Mouse (Mus musculus): ENCODE data around the gene Skil. TPM values are rescaled to one million over a fixed set of nuclear protein-coding genes. Genes with fewer than 3 reads are reported as not detected.

Skil gene
- total and polyA plus RNA-seq, 2 experiments from 2014 or later = 28.5 to 39.4 TPM

GRCm38 (mm10) chr3:31061786-31062120 lies 33.1 kb upstream of the Skil start:
- H3K9me3 ChIP-seq (ENCODE audit: low read length) = no peaks in the 10 kb centered on the region

GRCm38 (mm10) chr3:31062325-31062724 lies 32.5 kb upstream of the Skil start:
- H3K4me1 ChIP-seq (ENCODE audit: insufficient read depth, low read length) = no peaks in the 10 kb centered on the region
- no peak for DNase-seq (ENCODE audit: low spot score)
- no peak for ATAC-seq (ENCODE audit: low FRiP score)
- H3K9me3 ChIP-seq (ENCODE audit: low read length) = no peaks in the 10 kb centered on the region
- 90% methylated on average over 7 of the region's 7 CpGs for WGBS
- no peak overlapping the region for H3K4me3 ChIP-seq (ENCODE audit: low read depth, low read length)
- H3K4me2 ChIP-seq (ENCODE audit: low read depth, low read length, poor library complexity, severe bottlenecking) = no peak overlapping the region
- H3K27me3 ChIP-seq (ENCODE audit: insufficient read depth, low read length) = no peaks in the 10 kb centered on the region
- no peak for TF ChIP-seq CTCF (IDR thresholded peaks at IDR 0.05)
- no peak overlapping the region for H3K27ac ChIP-seq (ENCODE audit: low read depth, low read length)
- H3K36me3 ChIP-seq (ENCODE audit: insufficient read depth, low read length) = no peaks in the 10 kb centered on the region
- H3K9ac ChIP-seq (replicated peaks; ENCODE audit: low read length, poor library complexity, severe bottlenecking) = no peak overlapping the region

More at GRCm38 (mm10) chr3:31061786-31062120, 33.1 kb upstream of the Skil start:
- Histone ChIP-seq H3K4me2 (ENCODE audit: low read depth, low read length, poor library complexity, severe bottlenecking) (no peak overlapping the region), H3K27me3 (ENCODE audit: insufficient read depth, low read length) (no peaks in the 10 kb centered on the region), H3K4me3 (ENCODE audit: low read depth, low read length) (no peak overlapping the region), H3K36me3 (ENCODE audit: insufficient read depth, low read length) (no peaks in the 10 kb centered on the region), H3K27ac (ENCODE audit: low read depth, low read length) (no peak overlapping the region), H3K4me1 (ENCODE audit: insufficient read depth, low read length) (no peaks in the 10 kb centered on the region), H3K9ac (replicated peaks; ENCODE audit: low read length, poor library complexity, severe bottlenecking) (no peak overlapping the region)
- WGBS = 68% methylated on average over 4 of the region's 4 CpGs
- TF ChIP-seq CTCF (IDR thresholded peaks at IDR 0.05) = peak; percentile 32
- ATAC-seq (ENCODE audit: low FRiP score) = no peak
- DNase-seq (ENCODE audit: low spot score) = no peak

GRCm38 (mm10) chr3:31068482-31068881 lies 26.4 kb upstream of the Skil start:
- no peak for TF ChIP-seq CTCF (IDR thresholded peaks at IDR 0.05)
- WGBS = 60% methylated on average over 7 of the region's 7 CpGs
- Histone ChIP-seq H3K9ac (replicated peaks; ENCODE audit: low read length, poor library complexity, severe bottlenecking) (no peak overlapping the region), H3K9me3 (ENCODE audit: low read length) (no peaks in the 10 kb centered on the region), H3K4me2 (ENCODE audit: low read depth, low read length, poor library complexity, severe bottlenecking) (no peak overlapping the region), H3K36me3 (ENCODE audit: insufficient read depth, low read length) (no peaks in the 10 kb centered on the region), H3K27me3 (ENCODE audit: insufficient read depth, low read length) (no peaks in the 10 kb centered on the region), H3K4me3 (ENCODE audit: low read depth, low read length) (no peak overlapping the region), H3K27ac (ENCODE audit: low read depth, low read length) (no peak overlapping the region), H3K4me1 (ENCODE audit: insufficient read depth, low read length) (no peaks in the 10 kb centered on the region)
- DNase-seq (ENCODE audit: low spot score) (no peak), ATAC-seq (ENCODE audit: low FRiP score) (peak; percentile 68; the same call in 1 of the 2 replicates)

- no peak for TF ChIP-seq CTCF (IDR thresholded peaks at IDR 0.05)
- 91% methylated on average over 14 of the region's 14 CpGs for WGBS
- Histone ChIP-seq H3K27me3 (ENCODE audit: insufficient read depth, low read length) (no peaks in the 10 kb centered on the region), H3K4me2 (ENCODE audit: low read depth, low read length, poor library complexity, severe bottlenecking) (no peak overlapping the region), H3K4me3 (ENCODE audit: low read depth, low read length) (no peak overlapping the region), H3K27ac (ENCODE audit: low read depth, low read length) (no peak overlapping the region), H3K9me3 (ENCODE audit: low read length) (no peaks in the 10 kb centered on the region), H3K4me1 (ENCODE audit: insufficient read depth, low read length) (no peaks in the 10 kb centered on the region), H3K9ac (replicated peaks; ENCODE audit: low read length, poor library complexity, severe bottlenecking) (no peak overlapping the region), H3K36me3 (ENCODE audit: insufficient read depth, low read length) (no peaks in the 10 kb centered on the region)
- ATAC-seq (ENCODE audit: low FRiP score) (no peak), DNase-seq (ENCODE audit: low spot score) (no peak)
These were observed 23.1 kb upstream of the Skil start for GRCm38 (mm10) chr3:31071804-31072203.

GRCm38 (mm10) chr3:31075808-31076207 lies 19.1 kb upstream of the Skil start:
- DNase-seq (ENCODE audit: low spot score) (no peak), ATAC-seq (ENCODE audit: low FRiP score) (no peak)
- Histone ChIP-seq H3K4me2 (ENCODE audit: low read depth, low read length, poor library complexity, severe bottlenecking) (no peak overlapping the region), H3K27ac (ENCODE audit: low read depth, low read length) (no peak overlapping the region), H3K9ac (replicated peaks; ENCODE audit: low read length, poor library complexity, severe bottlenecking) (no peak overlapping the region), H3K9me3 (ENCODE audit: low read length) (no peaks in the 10 kb centered on the region), H3K36me3 (ENCODE audit: insufficient read depth, low read length) (no peaks in the 10 kb centered on the region), H3K27me3 (ENCODE audit: insufficient read depth, low read length) (no peaks in the 10 kb centered on the region), H3K4me1 (ENCODE audit: insufficient read depth, low read length) (no peaks in the 10 kb centered on the region), H3K4me3 (ENCODE audit: low read depth, low read length) (no peak overlapping the region)
- TF ChIP-seq CTCF (IDR thresholded peaks at IDR 0.05) = no peak
- 77% methylated on average over 11 of the region's 11 CpGs for WGBS

GRCm38 (mm10) chr3:31077068-31077703 lies 17.7 kb upstream of the Skil start:
- Histone ChIP-seq H3K9me3 (ENCODE audit: low read length) (no peaks in the 10 kb centered on the region), H3K27me3 (ENCODE audit: insufficient read depth, low read length) (no peaks in the 10 kb centered on the region), H3K9ac (replicated peaks; ENCODE audit: low read length, poor library complexity, severe bottlenecking) (no peak overlapping the region), H3K27ac (ENCODE audit: low read depth, low read length) (no peak overlapping the region), H3K4me2 (ENCODE audit: low read depth, low read length, poor library complexity, severe bottlenecking) (no peak overlapping the region), H3K4me3 (ENCODE audit: low read depth, low read length) (no peak overlapping the region), H3K36me3 (ENCODE audit: insufficient read depth, low read length) (no peaks in the 10 kb centered on the region), H3K4me1 (ENCODE audit: insufficient read depth, low read length) (no peaks in the 10 kb centered on the region)
- WGBS = 93% methylated on average over 6 of the region's 6 CpGs
- ATAC-seq (ENCODE audit: low FRiP score) (no peak), DNase-seq (ENCODE audit: low spot score) (no peak)
- TF ChIP-seq CTCF (IDR thresholded peaks at IDR 0.05) = no peak
